Mouse (Mus musculus) erythroblast, embryonic 14.5 days (primary cell): Measurements from ENCODE around the gene Tas2r130.

Source experiments
- GATA1 ChIP-seq: IDR thresholded peaks from 2 replicates; pipeline ENCODE4 v1.6.1; 2012; ENCODE audit warnings: low read length, inconsistent platforms, mixed read lengths
- TAL1 ChIP-seq: IDR thresholded peaks from 3 replicates; pipeline ENCODE4 v1.6.1; 2012; ENCODE audit warnings: low read length, inconsistent platforms, mixed read lengths

DNA sequence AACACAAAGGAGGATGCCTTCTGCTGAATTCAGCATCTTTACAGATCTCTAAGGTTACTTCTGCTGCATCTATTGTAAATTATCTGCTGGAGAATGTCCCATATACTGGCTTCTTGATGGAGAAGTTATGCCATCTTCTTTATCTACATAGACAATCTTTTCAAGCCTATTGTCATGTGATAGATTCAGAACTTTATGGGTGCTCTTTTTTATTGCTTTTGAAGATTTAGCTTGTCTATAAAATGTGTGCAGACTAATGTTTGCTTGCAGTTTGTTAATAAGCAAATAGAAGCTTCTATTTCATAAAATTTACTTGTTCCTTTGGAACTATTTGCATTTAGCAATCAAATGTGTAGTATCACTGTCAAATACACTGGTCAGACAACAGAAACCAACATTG lies 29.3 kb upstream of the Tas2r130 start, which contains the start of gene Tas2r107:
- TF ChIP-seq TAL1 (no peak), GATA1 (no peak)
